Mouse (Mus musculus): Measurements from ENCODE around the gene Tnfrsf1a.

The Tnfrsf1a gene

GRCm38 (mm10) chr6:125323547-125323946, 25.6 kb upstream of the Tnfrsf1a start:
- no peak for DNase-seq (ENCODE audit: low read depth)

GRCm38 (mm10) chr6:125325337-125325736, 23.8 kb upstream of the Tnfrsf1a start:
- no peak for DNase-seq (ENCODE audit: low read depth)

- DNase-seq (ENCODE audit: low read depth): peak; percentile 69
Observed at GRCm38 (mm10) chr6:125328243-125328642, 20.9 kb upstream of the Tnfrsf1a start.

- no peak for DNase-seq (ENCODE audit: low read depth)
Observed at GRCm38 (mm10) chr6:125330626-125331326, 18.4 kb upstream of the Tnfrsf1a start.

- no peak for DNase-seq (ENCODE audit: low read depth)
Observed at GRCm38 (mm10) chr6:125333112-125333899, 15.9 kb upstream of the Tnfrsf1a start.

GRCm38 (mm10) chr6:125334356-125334755, 14.8 kb upstream of the Tnfrsf1a start:
- DNase-seq (ENCODE audit: low read depth): no peak

GRCm38 (mm10) chr6:125338791-125339660, 10.1 kb upstream of the Tnfrsf1a start:
- DNase-seq (ENCODE audit: low read depth): no peak

- DNase-seq (ENCODE audit: low read depth): no peak
Observed at GRCm38 (mm10) chr6:125340244-125340643, 8.9 kb upstream of the Tnfrsf1a start.

GRCm38 (mm10) chr6:125342198-125342597, 7.0 kb upstream of the Tnfrsf1a start:
- DNase-seq (ENCODE audit: low read depth): no peak

GRCm38 (mm10) chr6:125344084-125344483, 5.1 kb upstream of the Tnfrsf1a start:
- no peak for DNase-seq (ENCODE audit: low read depth)

- no peak for DNase-seq (ENCODE audit: low read depth)
Observed at GRCm38 (mm10) chr6:125344866-125345265, 4.3 kb upstream of the Tnfrsf1a start.

- DNase-seq (ENCODE audit: low read depth): peak; percentile 50
Observed at GRCm38 (mm10) chr6:125345625-125346024, 3.5 kb upstream of the Tnfrsf1a start.

GRCm38 (mm10) chr6:125346029-125346428, 3.1 kb upstream of the Tnfrsf1a start:
- DNase-seq (ENCODE audit: low read depth): no peak

- peak; percentile 83 for DNase-seq (ENCODE audit: low read depth)
Observed at GRCm38 (mm10) chr6:125349575-125350230, 541 bp downstream of the Tnfrsf1a start.

GRCm38 (mm10) chr6:125350231-125350994, 1.3 kb downstream of the Tnfrsf1a start:
- DNase-seq (ENCODE audit: low read depth): peak; percentile 60

- DNase-seq (ENCODE audit: low read depth): no peak
Observed at GRCm38 (mm10) chr6:125350995-125351324, 1.8 kb downstream of the Tnfrsf1a start.

- no peak for DNase-seq (ENCODE audit: low read depth)
Observed at GRCm38 (mm10) chr6:125351368-125352045, 2.3 kb downstream of the Tnfrsf1a start.

- DNase-seq (ENCODE audit: low read depth): no peak
Observed at GRCm38 (mm10) chr6:125352046-125352384, 2.9 kb downstream of the Tnfrsf1a start.

- DNase-seq (ENCODE audit: low read depth): no peak
Observed at GRCm38 (mm10) chr6:125352811-125353210, 3.6 kb downstream of the Tnfrsf1a start.

- peak; percentile 71 for DNase-seq (ENCODE audit: low read depth)
Observed at GRCm38 (mm10) chr6:125353221-125353620, 4.1 kb downstream of the Tnfrsf1a start.

GRCm38 (mm10) chr6:125353655-125354054, 4.5 kb downstream of the Tnfrsf1a start:
- DNase-seq (ENCODE audit: low read depth): no peak
